Mouse (Mus musculus): Measurements from ENCODE around the gene Ankrd12.
A peak's percentile ranks its signal among the peaks of the same experiment; 100 is the strongest.
"Not testable (repeated sequence)": the region's sequence is repeated elsewhere in the genome, so short reads cannot be mapped to it uniquely, and the experiment has no call there.

Gene Ankrd12

DNA sequence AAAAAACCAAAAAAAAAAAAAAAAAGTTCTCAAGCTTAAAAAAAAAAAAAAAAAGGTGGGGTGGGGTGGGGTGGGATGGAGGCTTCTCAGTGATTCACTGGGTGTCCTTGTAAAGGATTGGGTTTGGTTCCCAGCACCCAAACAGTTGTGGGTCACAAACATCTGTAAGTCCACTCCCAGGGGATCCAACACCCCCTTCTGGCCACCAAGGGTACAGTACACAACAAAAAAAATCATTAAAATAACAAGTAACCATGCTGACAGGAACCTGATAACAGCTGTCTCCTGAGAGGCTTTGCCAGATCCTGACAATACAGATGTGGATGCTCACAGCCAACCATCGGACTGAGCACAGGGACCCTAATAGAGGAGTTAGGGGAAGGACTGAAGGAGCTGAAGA, 7.6 kb upstream of the Ankrd12 start:
- no peak for DNase-seq (ENCODE audit: low read depth, low spot score)

DNA sequence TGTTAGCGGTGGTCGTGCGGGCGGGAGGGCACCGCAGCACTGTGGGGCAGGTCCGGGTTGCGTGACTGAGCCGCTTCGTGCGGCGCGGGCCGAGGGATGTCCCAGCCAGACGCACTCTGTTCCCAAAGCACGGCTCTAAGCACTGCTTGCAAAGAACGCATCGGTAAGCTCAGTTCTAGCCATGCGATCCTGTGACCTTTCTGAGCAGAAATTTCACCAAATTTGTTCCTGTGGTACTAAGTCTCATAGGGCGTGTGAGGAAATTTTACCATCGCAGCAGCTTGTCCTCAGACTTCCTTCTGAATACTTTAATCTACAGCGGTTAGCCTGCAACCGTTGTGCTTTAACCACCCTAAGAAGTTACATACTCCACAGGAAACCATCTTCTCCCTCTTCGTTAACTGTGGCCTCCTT, 555 bp upstream of the Ankrd12 start:
- DNase-seq (ENCODE audit: low read depth, low spot score) = no peak

DNA sequence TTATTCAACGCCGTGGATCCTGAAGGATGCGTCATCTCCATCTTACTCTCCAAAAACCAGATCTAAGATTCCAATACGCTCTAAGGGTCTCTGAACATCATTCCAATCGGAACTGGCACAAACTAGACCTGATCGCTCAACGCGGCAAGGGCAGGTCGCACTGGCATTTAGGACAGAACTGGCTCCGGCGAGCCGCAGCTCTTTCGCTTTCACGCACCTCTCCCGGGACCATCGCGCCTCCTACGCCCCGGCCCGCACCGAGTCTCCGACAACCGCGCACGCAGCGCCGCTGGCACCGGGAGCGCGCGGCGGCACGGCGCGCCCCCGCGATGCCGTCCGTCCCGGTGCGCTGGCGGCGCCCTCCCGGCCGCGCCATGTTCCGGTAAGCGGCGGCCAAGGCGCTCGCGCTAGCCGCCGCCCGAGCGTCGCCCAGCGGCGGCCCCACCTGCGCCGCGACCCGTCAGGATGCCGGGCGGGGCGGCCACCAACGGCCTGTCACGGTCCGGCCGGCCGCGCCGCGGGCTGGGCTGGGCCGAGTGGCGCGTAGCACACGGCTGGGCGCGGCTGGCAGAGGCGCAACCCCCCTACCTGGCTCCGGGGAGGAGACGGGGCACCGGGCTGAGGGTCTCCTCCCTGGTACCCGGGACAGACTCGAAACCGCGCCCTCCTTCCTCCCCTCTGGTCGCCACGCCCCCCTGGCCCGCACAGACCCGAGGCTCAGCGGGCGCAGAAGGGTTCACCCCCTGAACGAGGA, 538 bp downstream of the Ankrd12 start:
- DNase-seq (ENCODE audit: low read depth, low spot score) = peak; percentile 15

DNA sequence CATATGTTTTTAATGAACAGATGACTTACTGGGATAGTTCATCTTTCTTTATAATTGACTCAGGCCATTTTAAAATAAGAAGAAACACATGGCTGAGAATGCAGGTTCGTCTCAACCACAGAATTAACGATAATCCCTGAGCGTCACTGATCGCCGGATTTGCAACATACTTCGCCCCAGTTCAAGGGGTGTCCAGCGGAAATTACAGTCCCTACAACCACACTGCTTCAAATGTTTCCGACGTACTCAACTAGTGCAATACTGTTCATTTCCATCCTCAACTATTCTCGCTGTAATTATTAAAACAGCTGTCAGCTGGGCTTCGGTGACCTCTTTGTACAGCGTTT, 1.1 kb downstream of the Ankrd12 start:
- peak; percentile 63 for DNase-seq (ENCODE audit: low read depth, low spot score)

DNA sequence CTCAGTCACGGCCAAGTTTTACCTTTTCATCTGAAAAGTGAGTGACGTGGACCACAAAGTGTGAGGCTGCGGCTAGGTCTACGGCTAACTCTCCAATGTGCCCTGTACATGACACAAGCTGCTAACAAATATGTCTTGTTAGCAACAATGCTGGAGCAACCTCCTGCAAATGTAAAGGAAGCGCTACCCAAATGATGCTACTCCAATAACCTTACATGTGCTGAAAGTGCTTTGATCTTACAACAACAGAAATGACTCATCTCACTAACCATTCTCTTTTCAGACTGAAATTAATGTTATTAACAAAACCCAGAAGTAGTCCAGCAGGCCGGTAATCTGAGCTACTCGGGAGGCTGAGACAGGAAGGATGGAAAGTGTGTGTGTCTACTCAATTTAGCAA, 2.9 kb downstream of the Ankrd12 start:
- DNase-seq (ENCODE audit: low read depth, low spot score) = no peak

DNA sequence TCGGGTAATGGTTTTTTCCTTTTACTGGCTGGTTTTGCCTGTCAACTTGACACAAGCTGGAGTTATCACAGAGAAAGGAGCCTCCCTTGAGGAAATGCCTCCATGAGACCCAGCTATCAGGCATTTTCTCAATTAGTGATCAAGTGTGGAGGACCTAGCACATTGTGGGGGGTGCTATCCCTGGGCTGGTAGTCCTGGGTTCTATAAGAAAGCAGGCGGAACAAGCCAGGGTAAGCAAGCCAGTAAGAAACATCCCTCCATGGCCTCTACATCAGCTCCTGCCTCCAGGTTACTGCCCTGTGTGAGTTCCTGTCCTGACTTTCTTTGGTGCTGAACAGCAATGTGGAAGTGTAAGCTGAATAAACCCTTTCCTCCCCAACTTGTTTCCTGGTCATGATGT, 7.9 kb downstream of the Ankrd12 start:
- not testable (repeated sequence) for DNase-seq (ENCODE audit: low read depth, low spot score)

DNA sequence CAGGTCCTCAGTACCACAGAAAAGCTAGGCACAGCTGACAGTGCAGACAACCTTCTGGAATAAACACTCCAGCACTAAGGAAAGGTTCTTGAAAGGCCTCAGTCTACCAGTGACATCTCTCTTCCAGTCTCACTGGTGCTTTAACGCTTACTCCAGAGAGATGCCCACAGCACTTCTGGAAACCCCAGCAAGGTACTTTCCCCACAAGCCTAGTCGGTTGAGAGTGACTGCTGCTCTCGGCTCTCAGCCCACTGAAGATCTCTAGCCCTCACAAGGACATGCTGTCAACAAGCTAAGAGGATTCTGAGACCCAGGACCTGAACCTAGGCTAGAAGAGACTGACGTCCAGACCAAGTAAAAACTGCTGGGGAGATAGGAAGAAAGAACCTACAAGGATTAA, 11.8 kb downstream of the Ankrd12 start:
- DNase-seq (ENCODE audit: low read depth, low spot score) = no peak

DNA sequence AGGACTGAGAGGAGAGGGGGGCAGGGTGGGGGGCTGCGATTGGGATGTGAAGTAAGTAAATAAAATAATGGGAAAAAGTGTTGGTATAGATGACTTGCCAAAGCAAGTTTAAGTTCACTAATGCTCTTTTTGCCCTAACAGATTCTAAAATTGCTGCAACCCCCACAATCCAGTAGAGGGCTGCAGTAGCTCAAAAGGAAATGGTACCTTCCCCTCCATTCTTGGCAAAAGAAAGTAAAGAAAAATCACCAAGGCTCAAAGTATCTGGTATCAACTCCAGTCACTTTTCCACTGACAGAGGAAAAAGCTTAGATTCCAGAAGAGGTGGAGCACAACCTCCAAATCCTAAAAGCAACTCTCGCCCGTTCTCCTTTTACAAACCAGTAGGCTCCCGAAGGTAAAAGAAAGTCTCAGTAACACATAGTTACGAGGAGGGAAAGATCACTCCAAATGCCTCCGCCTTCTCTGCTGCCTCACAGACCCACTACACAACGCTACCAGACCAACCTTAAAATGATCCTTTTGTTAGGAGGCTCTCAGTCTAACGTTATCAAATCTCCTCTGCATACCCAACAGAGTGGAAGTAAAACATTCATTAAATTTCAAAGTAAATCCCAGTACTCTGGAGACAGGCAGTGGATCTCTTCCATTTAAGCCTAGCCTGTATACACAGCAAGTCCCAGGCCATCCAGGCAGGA, 15.5 kb downstream of the Ankrd12 start:
- DNase-seq (ENCODE audit: low read depth, low spot score) = no peak

DNA sequence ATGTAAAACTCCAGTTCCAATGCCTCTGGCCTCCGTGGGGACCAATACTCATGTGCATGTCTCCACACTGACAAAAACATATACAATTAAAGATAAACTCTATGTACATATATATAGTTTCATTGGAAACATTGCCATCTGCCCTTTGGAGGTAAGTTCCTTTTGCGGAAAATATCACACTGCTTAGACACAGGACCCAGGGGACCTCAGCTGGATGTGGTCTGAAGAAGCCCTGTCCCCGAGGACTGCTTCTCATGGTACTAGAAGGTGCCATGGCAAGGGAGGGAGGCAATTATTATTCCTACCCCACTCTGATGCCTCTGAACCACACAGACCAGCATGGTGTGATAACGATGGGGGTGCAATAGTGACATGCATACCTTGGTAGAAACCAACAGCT, 18.7 kb downstream of the Ankrd12 start:
- DNase-seq (ENCODE audit: low read depth, low spot score) = no peak

DNA sequence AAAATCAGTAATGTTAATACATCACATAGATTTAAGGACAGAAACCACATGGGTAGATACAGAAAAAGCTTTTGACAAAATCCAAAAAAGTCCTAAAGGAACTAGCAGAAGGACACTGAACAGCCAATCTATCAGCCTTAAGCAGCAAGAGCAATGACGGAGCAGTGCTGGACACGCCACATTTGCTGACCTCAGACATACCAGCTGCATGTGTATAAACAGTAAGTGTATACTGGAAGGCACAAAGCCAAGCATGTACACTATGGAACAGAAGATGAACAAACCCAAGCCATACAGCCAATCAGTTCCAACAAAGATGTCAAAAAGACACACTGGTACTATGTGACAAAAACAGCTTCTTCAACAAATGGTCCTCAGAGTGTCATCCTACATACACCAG, 19.7 kb downstream of the Ankrd12 start:
- DNase-seq (ENCODE audit: low read depth, low spot score) = no peak

DNA sequence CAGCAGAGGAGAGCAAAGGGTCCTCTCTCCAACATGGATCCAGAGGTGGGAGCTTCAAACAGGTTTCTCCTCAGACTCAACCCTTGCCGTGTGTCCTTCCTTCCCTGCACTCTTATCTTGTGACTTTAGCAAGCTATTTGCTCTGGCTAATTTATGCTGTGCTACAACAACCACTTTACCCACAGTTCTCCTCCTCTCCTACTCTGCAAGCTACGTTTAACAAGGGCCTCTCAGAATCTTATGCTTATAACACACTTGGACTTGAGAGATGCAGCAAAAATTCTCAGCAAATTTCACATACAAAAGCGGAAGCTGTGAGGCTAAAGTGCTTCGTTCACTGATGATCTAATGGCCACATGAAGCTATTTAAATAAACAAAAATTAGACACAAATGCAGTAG, 23.5 kb downstream of the Ankrd12 start:
- no peak for DNase-seq (ENCODE audit: low read depth, low spot score)

DNA sequence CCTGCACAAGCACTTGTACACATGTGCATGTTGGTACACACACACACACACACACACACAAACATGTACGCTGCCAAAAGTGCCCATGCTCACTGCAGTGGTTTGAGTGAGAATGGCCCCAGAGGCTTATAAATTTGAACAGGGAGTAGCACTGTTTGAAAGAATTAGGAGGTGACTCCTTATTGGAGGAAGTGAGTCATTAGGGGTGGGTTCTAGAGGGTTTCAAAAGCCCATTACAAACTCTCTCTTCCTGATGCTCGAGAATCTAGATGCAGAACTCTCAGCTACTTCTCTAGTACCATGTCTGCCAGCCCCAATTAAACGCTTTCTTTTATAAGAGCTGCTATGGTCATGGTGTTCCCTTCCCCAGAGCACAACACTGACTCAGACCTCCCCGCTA, 28.1 kb downstream of the Ankrd12 start:
- DNase-seq (ENCODE audit: low read depth, low spot score) = no peak

DNA sequence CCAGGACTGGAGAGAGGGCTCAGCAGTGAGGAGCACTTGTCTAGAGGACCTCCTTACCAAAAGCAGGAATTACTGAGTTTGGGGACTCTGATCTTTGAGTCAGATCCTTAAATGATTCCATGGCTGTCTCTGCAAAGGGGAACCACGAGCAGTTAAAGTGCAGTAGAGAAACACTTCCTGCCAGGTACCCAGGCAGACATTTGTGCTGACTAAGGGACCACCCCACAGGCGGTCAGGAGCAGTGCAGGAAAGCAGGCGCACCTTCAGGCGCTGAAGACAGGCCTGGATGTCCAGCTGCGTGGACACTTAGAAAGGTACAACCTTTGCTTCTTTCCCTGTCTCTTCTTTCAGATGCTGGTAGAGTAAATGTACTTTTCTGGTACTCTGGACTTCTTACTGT, 28.7 kb downstream of the Ankrd12 start:
- no peak for DNase-seq (ENCODE audit: low read depth, low spot score)

DNA sequence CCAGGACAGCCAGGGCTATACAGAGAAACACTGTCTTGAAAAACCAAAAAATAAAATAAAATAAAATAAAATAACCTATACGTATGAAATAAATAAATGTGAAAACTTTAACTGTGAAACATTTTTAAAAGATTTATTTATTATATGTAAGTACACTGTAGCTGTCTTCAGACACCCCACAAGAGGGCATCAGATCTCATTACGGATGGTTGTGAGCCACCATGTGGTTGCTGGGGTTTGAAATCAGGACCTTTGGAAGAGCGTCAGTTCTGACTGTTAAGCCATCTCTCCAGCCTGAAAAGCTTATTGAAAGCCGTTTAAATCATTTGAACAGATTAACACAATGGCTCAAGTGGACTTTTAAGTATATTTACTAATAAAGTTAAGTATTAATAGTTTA, 33.2 kb downstream of the Ankrd12 start:
- DNase-seq (ENCODE audit: low read depth, low spot score) = not testable (repeated sequence)

DNA sequence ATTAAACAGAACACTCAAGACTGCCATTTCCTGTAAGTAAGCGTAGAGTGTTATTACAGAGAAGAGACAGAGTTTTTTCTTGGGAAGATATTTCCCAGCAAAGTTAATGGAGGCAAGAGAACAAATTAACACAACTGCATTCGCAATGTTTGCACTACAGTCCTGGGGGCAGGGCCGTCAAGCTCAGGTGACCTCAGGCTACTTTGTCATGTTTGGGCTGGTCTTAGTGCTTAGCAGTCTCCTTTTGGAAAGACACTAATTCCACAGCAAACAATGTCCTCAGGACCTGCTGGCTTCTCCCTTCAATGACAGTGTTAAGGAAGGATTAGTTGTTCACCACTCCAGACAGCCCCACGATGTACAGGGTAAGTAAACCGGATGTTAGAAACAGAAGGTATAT, 35.9 kb downstream of the Ankrd12 start:
- DNase-seq (ENCODE audit: low read depth, low spot score) = no peak

DNA sequence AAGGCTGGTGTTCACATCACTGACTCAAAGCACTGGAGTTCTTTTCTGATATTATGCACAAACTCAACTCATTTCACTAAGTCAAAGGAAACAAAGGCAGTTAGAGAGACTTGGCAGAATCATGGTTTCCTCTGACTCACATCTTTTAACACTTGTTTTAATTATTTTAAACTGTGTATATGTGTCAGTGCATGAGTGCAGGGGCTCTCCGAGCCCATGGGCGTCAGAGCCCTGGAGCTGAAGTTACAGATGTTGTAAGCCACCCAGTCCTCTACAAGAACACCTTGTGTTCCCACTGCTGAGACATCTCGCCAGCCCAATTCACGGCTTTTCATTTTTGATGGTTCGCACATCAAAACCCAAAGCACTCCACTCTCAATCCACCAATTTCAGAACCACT, 43.6 kb downstream of the Ankrd12 start:
- DNase-seq (ENCODE audit: low read depth, low spot score) = no peak

DNA sequence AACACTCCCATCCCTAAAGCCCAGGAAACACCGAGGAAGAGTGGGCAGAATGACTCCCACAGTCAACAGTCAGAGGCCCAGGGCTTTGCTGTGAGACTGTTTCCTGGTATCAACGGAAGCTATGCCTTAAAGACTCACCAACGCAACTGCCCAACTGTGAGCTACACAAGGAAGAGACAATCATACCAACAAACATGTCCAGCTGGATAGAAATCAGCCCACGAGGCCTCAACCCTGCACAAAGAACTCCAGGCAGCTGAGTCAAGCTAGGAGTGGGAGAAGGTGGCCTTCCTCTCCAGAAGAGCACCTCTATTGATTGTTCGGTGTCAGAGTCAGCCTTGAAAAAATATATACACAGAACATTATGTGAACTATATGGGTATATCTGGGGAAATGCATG, 44.9 kb downstream of the Ankrd12 start:
- no peak for DNase-seq (ENCODE audit: low read depth, low spot score)

DNA sequence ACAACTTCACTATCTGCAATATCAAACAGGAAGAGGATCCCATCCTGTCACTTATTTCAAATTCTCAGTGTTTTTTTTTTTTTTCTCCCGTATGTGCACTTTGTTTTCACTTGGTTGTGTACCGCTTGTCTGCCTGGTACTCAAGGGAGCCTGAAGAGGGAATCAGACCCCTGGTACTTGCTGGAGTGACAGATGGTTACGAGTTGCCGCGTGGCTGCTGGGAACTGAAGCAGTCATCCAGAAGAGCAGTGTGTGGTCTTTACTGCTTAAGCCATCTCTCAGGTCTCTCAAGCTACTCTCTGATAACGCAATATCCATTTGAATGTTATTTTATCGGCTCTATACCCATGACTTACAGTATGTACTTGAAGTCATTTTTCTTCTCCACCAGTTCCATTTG, 52.7 kb downstream of the Ankrd12 start:
- no peak for DNase-seq (ENCODE audit: low read depth, low spot score)

DNA sequence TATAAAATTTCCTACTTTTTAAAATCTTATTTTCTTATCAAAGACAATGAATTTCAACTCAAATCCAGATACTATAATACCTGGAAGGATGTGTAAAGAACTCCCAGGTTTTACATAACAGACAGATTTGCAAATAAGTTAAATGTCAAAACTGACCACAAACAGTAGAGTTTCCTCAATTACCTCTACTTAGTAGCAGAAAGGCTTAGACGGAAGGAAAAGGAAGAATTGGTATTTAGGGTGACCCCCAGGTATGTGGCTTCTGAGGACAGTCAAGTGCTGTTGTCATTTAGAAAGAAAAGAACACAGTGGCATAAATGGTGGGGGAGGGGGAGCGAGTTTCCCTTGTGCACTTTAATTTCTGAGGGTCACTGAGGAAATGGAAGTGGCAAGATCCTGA, 65.1 kb downstream of the Ankrd12 start:
- no peak for DNase-seq (ENCODE audit: low read depth, low spot score)

DNA sequence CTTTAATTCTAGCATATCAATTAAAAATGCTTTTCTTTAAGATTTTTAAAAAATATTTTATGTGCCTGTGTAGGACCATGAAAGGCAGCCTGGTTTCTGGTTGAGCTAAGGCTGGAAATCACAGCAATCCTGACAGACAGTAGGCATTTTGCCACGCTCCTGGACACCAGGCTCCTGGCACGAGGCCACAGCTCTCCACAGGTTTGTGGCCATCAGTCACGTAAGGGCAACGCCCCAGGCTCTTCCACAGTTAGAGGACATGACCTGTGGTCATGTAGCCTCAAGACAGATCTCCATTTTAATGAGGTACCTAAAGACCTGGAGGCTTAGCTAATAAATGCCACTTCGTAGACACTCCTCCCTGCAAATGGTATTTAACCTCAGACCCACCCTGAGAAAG, 69.0 kb downstream of the Ankrd12 start:
- no peak for DNase-seq (ENCODE audit: low read depth, low spot score)

DNA sequence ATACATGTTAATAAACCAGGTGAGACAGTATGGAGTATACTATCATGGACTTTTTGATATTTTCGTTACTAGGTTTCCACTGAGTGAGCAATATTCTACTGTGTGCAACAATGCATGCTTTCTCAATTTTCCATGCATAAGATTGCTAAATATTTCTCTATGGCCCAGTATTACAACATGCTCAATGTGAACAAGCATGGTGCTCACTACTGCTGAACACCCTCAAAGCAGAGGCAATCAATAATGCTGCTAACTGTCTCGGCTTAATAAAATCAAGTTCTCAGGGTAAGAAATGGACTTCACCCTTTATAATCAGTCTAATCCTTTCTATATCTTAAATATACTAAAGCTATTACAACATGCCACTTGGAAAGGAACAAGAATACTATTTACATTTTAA, 69.4 kb downstream of the Ankrd12 start:
- no peak for DNase-seq (ENCODE audit: low read depth, low spot score)

DNA sequence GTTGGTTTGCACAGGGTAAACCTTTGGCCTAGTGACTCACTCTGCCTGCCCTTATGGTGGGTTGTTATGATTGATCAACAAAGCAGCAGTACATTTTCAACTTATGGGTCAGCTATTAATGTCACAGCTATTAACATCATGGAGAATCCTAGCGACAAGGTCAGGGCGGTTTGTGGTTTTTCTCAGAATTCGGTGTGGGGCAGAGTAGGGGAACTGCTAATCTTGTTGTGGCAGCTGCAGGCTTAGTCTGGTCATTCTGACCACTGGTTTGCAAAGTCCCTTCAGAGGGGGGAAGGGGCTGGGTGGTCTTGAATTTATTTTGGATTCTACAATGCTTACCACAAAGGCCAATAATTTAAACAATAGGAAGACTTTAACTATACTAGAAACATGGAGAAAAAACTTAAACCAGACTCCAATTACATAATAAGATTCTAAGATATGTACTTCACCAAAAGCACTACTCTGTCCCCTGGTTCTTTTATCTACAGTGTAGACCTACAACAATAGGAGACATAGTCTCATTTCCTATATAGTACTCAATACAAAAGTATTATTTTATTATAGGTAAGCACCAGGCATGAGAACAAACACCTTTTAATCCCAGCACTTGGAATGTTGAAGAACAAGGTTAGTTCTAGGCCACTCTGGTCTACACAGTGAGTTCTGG, 88.6 kb downstream of the Ankrd12 start:
- no peak for DNase-seq (ENCODE audit: low read depth, low spot score)

DNA sequence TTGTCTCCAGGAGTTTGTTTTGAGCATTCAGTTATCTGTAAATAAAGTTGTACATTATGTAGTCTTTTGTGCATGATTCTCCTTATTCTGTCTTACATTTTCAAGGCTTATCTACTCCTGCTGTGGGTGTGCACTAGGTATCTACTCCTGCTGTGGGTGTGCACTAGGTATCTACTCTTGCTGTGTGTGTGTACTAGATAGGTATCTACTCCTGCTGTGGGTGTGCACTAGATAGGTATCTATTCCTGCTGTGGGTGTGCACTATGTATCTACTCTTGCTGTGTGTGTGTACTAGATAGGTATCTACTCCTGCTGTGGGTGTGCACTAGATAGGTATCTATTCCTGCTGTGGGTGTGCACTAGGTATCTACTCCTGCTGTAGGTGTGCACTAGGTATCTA, 100.2 kb downstream of the Ankrd12 start:
- not testable (repeated sequence) for DNase-seq (ENCODE audit: low read depth, low spot score)
